Mouse (Mus musculus) adrenal gland, postnatal 14 days (tissue): ENCODE measurements around the gene Anapc5. TPM values are rescaled to one million over a fixed set of nuclear protein-coding genes. Genes with fewer than 3 reads are reported as not detected.
A peak's percentile ranks its signal among the peaks of the same experiment; 100 is the strongest.

ENCODE experiments used
- DNase-seq: peaks from one replicate; pipeline ENCODE4 v3.0.0; 2021; ENCODE audit warnings: mixed read lengths
- total RNA-seq: library from RNA; stranded (reverse); gene quantifications from 2 replicates; pipeline ENCODE4 v1.2.3, GENCODE M21; 2021

The Anapc5 gene
- total RNA-seq, 1 experiment from 2014 or later = 173 TPM

GRCm38 (mm10) chr5:122799379-122800344 is 21.5 kb downstream of the Anapc5 start:
- DNase-seq = no peak

- DNase-seq = peak; percentile 81
Observed at GRCm38 (mm10) chr5:122798557-122799378, 22.4 kb downstream of the Anapc5 start.

GRCm38 (mm10) chr5:122797866-122798265 is 23.3 kb downstream of the Anapc5 start:
- DNase-seq = no peak

GRCm38 (mm10) chr5:122788696-122789095 is 32.4 kb downstream of the Anapc5 start:
- no peak for DNase-seq

DNA sequence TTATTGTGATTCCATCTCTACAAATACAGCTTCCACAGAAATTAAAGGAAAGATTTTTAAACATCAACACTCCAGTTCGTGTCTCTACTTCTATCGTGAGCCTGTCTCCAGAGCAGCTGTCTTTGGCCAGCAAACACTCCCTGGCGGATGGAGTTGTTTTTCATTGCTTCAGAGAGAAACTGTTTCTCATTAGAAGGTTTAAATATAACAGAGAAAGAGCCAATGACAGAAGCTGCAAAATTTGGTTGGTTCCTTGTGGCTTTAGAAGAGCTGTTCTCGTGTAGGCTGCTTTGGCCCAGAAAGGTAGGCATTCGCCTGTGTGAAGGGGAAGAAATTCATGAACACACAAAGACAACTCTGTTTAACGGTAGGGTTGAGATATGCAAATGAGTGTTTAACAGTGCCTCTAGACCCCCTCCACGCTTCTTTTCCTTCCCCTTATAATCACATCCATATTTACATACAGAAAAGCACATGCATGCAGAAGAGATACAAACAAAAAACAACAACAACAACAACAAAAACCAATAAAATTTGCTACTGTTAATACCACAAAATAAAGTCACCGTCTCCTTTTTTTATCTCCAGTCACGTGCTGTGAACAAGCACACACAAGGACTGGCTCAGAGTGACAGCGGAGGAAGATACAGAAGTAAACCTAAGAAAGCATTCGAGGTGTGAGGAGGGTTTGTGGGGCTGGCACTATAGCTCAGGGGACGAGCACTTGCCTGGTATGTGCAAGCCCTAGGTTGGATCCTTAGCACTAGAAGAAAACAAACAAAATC is 34.9 kb downstream of the Anapc5 start:
- no peak for DNase-seq

DNA sequence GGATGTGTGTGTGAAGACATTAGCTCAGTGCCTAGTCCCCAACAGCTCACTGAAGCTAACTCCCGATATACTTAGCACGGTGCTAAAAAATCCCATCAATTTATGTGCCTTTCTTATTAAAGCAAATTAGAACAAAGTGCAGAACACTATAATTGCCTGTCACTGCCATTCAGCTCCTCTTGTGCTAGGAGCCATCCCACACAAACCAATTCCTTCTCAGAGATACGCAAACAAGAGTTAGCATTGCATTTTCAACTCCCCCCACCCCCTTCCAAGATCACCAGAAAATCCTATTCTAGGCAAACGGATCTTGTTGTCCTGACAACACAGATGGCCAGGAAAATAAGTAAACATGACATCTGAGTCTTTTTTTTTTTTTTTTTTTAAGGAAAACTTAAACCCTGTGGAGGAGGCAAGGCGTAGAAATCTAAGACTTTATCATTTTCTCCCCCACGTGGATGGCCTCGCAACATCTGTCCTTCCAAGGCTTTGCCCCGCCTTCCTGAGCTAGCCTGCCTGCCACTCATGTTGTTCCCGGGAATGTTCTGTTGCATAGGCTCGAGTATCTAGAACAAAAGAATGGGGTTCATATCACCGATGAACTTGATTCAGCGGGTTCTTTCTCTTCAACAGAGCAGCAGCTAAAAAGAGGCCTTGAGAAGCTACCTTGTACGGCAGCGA is 37.3 kb downstream of the Anapc5 start:
- no peak for DNase-seq

GRCm38 (mm10) chr5:122782066-122782465 is 39.1 kb downstream of the Anapc5 start:
- DNase-seq = peak; percentile 56

DNA sequence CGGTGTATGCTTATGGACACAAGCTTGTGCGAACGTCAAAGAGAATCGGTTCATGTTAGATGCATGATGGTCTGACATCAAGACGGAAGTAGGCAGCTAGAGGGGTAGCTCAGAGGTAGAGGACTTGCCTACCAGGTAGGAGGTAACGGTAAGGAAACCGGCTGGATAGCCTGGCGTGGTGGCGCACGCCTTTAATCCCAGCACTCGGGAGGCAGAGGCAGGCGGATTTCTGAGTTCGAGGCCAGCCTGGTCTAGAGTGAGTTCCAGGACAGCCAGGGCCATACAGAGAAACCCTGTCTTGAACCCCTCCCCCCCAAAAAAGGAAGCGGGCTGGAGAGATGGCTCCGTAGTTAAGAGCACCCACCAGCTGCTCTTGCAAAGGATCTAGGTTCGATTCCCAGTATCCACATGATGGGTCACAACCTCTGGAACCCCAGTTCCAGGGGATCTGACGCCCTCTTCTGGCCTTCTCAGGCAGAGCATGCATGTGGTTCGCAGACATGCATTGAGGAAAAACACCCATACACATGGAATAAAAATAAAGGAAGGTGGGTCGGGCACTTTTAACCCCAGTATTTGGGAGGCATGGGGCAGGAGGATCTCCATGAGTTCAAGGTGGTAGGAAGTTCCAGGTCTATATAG is 40.2 kb downstream of the Anapc5 start:
- DNase-seq = no peak

DNA sequence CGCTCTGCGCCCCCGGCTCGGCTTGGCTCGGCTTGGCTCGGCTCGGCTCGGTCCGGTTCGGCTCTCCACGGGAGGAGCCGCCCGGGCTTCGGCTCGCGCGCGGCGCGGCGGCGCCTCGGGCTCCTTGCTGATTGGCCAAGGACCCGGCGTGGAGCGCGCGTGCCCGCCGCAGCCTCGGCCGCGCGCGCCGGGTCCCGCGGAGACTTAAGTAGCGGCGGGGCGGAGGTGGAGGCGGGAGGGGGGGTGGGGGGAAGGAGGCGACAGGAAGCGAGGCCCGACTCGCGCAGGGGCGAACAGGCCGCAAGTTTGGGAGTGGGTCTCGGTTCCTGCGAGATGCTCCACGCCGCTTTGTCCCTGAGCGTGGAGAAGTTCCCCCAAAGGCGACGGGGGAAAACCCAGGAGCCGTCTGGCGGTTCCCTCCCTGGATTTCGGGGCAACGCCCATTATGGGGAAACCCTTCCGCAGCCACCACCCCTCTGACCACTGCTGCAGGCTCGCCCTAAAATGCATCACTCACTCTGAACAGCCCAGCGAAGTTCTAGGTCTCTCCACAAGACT is 41.8 kb downstream of the Anapc5 start, which contains the start of gene Camkk2:
Gene Camkk2 (minus strand): TSS at position 133 of the 558 bp plus-strand sequence.
- DNase-seq = peak; percentile 94

DNA sequence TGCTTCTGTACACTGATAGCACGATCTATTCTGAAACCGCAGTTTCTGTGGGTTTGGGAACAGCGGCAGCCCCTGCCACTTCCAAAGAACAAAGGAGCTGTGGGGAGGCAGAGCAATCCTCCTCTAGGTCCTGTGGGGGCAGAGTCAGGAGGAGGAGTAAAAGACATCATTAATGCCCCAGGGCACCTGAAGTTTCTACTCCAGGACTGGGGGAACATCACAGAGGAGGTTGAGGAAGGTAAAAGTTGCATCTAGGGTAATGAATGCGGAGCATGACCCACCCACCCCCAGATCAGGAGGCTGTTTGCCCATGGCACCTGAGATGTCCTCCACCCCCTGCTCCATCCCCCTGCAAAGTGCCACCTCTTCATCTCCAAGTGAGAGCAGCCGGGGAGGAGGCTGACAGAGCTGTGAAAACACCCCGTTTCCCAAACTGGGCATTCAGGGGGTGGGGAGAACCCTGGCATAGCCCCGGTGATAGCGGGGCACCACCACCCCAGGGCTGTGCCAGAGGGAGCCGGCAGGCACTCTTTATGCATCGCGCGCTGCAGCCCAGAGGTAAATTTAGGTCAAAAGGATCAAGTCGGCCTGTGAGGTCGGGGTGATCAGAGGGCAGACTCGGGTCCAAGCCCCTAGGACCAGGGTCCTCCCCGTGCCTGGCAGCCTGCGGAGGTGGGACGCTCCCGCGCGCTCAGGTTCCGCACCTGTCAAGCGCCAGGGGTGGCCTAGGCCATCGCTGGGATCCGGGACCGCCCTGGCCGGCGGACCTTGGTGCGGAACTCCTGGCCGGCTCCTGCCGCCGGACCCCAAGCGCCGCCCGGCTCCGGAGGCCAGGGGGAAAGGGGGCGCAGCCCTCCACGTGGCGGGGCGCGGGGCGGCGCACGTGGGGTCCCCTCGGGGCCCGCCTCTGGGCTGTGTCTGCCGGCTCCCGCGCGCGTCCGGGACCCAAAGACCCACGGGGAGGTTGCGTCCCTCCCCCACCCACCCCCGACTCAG is 42.6 kb downstream of the Anapc5 start:
- peak; percentile 51 for DNase-seq

- no peak for DNase-seq
Observed at GRCm38 (mm10) chr5:122777322-122777721, 43.8 kb downstream of the Anapc5 start.

DNA sequence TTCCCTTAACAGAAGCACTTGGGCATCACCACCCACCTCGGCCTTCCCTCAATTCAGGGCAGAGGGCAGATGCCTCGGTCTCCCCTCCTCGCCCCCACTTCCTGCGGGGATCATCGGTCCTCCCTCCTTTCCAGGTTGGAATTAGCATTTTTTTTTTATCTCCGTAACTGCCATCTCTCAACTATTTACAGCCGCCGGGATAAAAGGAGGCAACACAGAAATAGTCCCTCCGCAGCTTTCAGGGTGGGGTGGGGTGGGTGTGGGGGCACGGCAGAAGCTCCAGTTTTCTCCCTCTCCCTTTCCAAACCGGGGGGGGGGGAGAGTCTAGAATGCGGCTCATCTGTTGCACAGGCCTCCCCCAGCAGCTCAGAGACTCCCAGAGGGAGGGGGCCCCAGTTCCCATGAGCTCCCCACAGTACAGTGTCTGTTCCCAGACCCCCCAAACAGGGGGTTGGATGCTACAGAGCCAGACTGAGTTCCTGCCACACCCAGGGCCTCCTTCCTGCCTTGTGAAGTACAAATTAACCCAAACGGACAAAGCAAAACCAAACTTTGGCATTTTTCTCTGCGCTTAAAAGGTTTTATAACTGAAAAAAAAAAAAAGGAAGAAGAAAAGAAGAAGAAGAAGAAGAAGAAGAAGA is 45.4 kb downstream of the Anapc5 start:
- DNase-seq = no peak

GRCm38 (mm10) chr5:122774743-122775611 is 46.2 kb downstream of the Anapc5 start:
- DNase-seq = peak; percentile 80

GRCm38 (mm10) chr5:122773756-122774155 is 47.4 kb downstream of the Anapc5 start:
- no peak for DNase-seq

GRCm38 (mm10) chr5:122771428-122771827 is 49.7 kb downstream of the Anapc5 start:
- DNase-seq = no peak

- peak; percentile 90 for DNase-seq
Observed at GRCm38 (mm10) chr5:122770806-122771261, 50.3 kb downstream of the Anapc5 start.

- DNase-seq = peak; percentile 58
Observed at GRCm38 (mm10) chr5:122770304-122770703, 50.8 kb downstream of the Anapc5 start.
